Mouse (Mus musculus) embryonic facial prominence, embryonic 15.5 days (tissue): ENCODE results near the gene Pim1. TPM values are rescaled to one million over a fixed set of nuclear protein-coding genes. Genes with fewer than 3 reads are reported as not detected.
"Not testable (repeated sequence)": the region's sequence is repeated elsewhere in the genome, so short reads cannot be mapped to it uniquely, and the experiment has no call there.

ENCODE experiments used
- ATAC-seq: fragments of 200-750 bp; cut with Nextera tagmentation; 2 replicates; pipeline ENCODE4 v1.8.0; 2017; ENCODE audit warnings: low read depth, moderate TSS enrichment; ENCODE audit not compliant: insufficient number of reproducible peaks, low FRiP score, low TSS enrichment
- H3K27ac ChIP-seq: fragments of 300-500 bp; sonication (generic); replicated peaks from 2 replicates; pipeline ENCODE4 v1.5.1; 2015; ENCODE audit warnings: mild to moderate bottlenecking, inconsistent platforms
- H3K27me3 ChIP-seq: fragments of 300-500 bp; sonication (generic); 2 replicates; pipeline ENCODE4 v1.6.1; 2015; ENCODE audit warnings: inconsistent platforms
- H3K36me3 ChIP-seq: fragments of 300-500 bp; sonication (generic); 2 replicates; pipeline ENCODE4 v1.6.1; 2015; ENCODE audit warnings: mild to moderate bottlenecking, inconsistent platforms
- H3K4me1 ChIP-seq: fragments of 300-500 bp; sonication (generic); 2 replicates; pipeline ENCODE4 v1.6.1; 2015; ENCODE audit warnings: inconsistent platforms
- H3K4me2 ChIP-seq: fragments of 300-500 bp; sonication (generic); replicated peaks from 2 replicates; pipeline ENCODE4 v1.6.1; 2015; ENCODE audit warnings: mild to moderate bottlenecking, inconsistent platforms
- H3K4me3 ChIP-seq: fragments of 300-500 bp; sonication (generic); replicated peaks from 2 replicates; pipeline ENCODE4 v1.5.1; 2015; ENCODE audit warnings: mild to moderate bottlenecking, inconsistent platforms
- H3K9ac ChIP-seq: fragments of 300-500 bp; sonication (generic); 2 replicates; pipeline ENCODE4 v1.6.1; 2015; ENCODE audit warnings: inconsistent platforms
- H3K9me3 ChIP-seq: fragments of 300-500 bp; sonication (generic); replicated peaks from 2 replicates; pipeline ENCODE4 v1.6.1; 2016; ENCODE audit warnings: inconsistent platforms
- WGBS: fragments of 180-500 bp; shearing (Covaris S2); methylation state at CpG from one replicate; pipeline ENCODE4 v1.1.7; 2015; 5-methylcytosine and 5-hydroxymethylcytosine counted together
- polyA plus RNA-seq: library from polyadenylated mRNA; unstranded; fragments of >200 nt; fragmentation: Nextera tagmentation; extraction: Ambion mirVana; gene quantifications from 2 replicates; pipeline ENCODE4 v1.2.1, GENCODE M21; 2015

Pim1 gene
- polyA plus RNA-seq, 1 experiment from 2014 or later, result 17.8 TPM

DNA sequence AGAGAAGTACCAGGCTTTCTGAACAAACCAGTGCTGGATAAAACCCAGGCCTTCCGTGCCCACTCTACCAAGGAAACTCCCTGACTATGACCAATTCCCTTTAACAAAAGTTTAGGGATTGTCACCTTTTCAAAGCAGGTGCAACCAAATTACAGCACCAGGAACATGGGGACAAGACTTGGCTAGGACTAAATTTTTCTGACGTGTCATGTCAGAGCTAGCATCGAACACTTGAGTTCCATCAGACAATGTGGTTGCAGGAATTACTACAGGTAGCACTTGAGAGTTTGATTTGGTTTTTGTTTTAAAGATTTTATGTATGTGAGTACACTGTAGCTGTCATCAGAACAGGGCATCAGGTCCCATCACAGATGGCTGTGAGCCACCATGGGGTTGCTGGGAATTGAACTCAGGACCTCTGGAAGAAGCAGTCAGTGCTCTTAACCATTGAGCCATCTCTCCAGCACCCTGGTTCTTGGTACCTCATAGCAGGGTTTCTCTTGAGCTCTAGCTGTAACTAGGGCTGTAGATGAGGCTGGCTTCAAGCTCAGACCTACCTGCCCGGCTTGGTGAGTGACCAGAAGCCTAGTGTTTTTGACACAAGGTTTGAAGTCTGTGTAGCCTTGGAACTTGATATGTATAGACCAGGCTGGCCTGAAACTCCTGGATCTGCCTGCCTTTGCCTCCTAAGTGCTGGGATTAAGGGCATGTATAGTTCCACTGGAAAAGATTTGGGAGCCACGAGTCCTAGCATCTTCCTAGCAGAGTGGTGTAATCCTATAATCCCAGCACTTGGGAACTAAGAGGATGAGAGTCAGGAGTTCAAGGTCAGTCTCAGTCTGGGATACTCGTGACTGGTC is 5.9 kb downstream of the Pim1 start:
- Histone ChIP-seq H3K4me2 (no peak overlapping the region), H3K36me3 (peaks cover 13% of the 10 kb centered on the region), H3K9me3 (no peaks in the 10 kb centered on the region), H3K27me3 (no peaks in the 10 kb centered on the region), H3K4me3 (no peak overlapping the region), H3K9ac (no peak overlapping the region), H3K27ac (no peak overlapping the region), H3K4me1 (peaks cover 22% of the 10 kb centered on the region)
- 75% methylated on average over 6 of the region's 6 CpGs for WGBS
- no peak for ATAC-seq

DNA sequence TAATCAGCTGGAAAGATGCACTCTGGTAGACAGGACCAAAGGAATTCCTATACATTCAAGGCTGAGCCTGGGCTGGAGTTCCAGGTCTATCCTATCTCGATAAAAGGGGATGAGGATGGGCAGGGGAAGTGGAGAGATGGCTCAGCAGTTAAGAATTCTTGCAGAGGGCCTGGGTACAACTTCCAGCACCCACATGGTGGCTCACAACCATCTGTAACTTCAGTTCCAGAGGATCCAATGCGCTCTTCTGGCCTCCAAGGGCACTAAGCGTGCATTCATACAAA is 6.5 kb downstream of the Pim1 start:
- no peak overlapping the region for H3K27ac ChIP-seq
- H3K9ac ChIP-seq, result no peak overlapping the region
- H3K9me3 ChIP-seq, result no peaks in the 10 kb centered on the region
- WGBS, result 85% methylated on average over 3 of the region's 3 CpGs
- no peaks in the 10 kb centered on the region for H3K27me3 ChIP-seq
- H3K4me2 ChIP-seq, result no peak overlapping the region
- H3K4me3 ChIP-seq, result no peak overlapping the region
- no peak for ATAC-seq
- H3K4me1 ChIP-seq, result peaks cover 22% of the 10 kb centered on the region
- H3K36me3 ChIP-seq, result peaks cover 13% of the 10 kb centered on the region

- not testable (repeated sequence) for H3K9ac ChIP-seq, H3K9me3 ChIP-seq, H3K4me3 ChIP-seq, ATAC-seq, H3K27ac ChIP-seq, H3K27me3 ChIP-seq, H3K4me2 ChIP-seq
- peaks cover 22% of the 10 kb centered on the region for H3K4me1 ChIP-seq
- H3K36me3 ChIP-seq, result peaks cover 13% of the 10 kb centered on the region
- WGBS, result 59% methylated on average over 1 of the region's 1 CpGs
Measured at GRCm38 (mm10) chr17:29497481-29497880, 6.9 kb downstream of the Pim1 start.

DNA sequence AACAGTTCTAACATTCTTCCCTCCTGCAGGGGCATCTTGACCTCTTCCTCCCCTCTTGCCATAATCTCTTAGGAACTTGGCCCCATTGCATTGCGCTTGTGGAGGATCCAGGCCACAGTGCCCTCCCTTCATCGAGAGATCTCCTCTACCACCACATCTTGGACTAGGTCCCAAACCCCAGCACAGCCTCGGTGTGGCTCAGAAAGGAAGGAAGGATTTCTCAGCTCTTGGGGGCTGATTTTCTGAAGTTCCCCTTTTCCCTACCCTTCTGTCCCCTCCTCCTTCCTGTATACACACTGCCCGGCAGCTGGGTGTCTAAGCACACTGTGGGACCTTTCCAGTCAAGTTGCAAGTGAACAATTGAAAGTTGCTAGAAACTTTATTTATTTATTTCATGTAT is 7.5 kb downstream of the Pim1 start:
- 0 out of 2 replicates have a peak overlapping the region, but pooled peaks have one; percentile 39 for H3K27ac ChIP-seq
- ATAC-seq, result no peak
- H3K4me2 ChIP-seq, result no peak overlapping the region
- H3K27me3 ChIP-seq, result no peaks in the 10 kb centered on the region
- peaks cover 13% of the 10 kb centered on the region for H3K36me3 ChIP-seq
- H3K9ac ChIP-seq, result no peak overlapping the region
- WGBS, result 48% methylated on average over 4 of the region's 4 CpGs
- H3K4me3 ChIP-seq, result no peak overlapping the region
- H3K4me1 ChIP-seq, result peaks cover 21% of the 10 kb centered on the region
- no peaks in the 10 kb centered on the region for H3K9me3 ChIP-seq

DNA sequence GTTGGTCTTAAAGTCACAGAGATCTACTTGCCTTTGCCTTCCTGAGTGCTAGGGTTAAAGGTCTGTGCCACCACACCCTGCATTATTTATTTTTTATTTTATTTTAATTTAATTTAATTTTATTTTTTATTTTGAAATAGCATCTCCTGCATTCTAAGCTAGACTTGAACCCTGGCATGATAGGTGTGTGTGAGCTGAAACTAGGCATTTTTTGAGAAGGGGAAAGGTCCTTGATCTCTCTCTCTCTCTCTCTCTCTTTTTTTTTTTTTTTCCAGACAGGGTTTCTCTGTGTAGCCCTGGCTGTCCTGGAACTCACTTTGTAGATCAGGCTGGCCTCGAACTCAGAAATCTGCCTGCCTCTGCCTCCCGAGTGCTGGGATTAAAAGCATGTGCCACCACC is 8.4 kb downstream of the Pim1 start:
- H3K4me3 ChIP-seq, H3K9ac ChIP-seq, H3K36me3 ChIP-seq, H3K9me3 ChIP-seq, H3K27me3 ChIP-seq, ATAC-seq, H3K27ac ChIP-seq, H3K4me2 ChIP-seq: not testable (repeated sequence)
- 83% methylated on average over 2 of the region's 2 CpGs for WGBS
- peaks cover 17% of the 10 kb centered on the region for H3K4me1 ChIP-seq

DNA sequence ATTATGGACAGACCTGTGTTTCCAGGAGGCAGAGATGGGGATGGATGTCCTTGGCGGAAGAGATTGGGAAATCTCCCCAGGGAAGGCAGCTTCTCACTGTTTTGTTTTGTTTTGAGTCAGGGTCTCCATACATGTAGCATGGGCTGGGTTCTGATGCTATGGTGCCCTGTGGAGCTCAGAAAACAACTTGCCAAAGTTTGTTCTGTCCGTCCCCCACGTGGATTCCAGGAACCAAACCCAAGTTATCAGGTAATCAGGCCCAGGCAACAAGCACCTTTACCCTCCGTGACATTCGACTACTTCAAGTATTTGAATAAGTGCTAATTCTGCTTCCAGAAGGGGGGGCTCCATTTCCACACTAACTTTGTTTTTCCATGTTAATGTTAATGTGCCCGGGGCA is 9.0 kb downstream of the Pim1 start:
- no peak overlapping the region for H3K9ac ChIP-seq
- 68% methylated on average over 6 of the region's 6 CpGs for WGBS
- H3K9me3 ChIP-seq, result no peaks in the 10 kb centered on the region
- peaks cover 4% of the 10 kb centered on the region for H3K36me3 ChIP-seq
- no peak overlapping the region for H3K27ac ChIP-seq
- no peak overlapping the region for H3K4me3 ChIP-seq
- H3K27me3 ChIP-seq, result no peaks in the 10 kb centered on the region
- ATAC-seq, result no peak
- peaks cover 15% of the 10 kb centered on the region for H3K4me1 ChIP-seq
- no peak overlapping the region for H3K4me2 ChIP-seq

DNA sequence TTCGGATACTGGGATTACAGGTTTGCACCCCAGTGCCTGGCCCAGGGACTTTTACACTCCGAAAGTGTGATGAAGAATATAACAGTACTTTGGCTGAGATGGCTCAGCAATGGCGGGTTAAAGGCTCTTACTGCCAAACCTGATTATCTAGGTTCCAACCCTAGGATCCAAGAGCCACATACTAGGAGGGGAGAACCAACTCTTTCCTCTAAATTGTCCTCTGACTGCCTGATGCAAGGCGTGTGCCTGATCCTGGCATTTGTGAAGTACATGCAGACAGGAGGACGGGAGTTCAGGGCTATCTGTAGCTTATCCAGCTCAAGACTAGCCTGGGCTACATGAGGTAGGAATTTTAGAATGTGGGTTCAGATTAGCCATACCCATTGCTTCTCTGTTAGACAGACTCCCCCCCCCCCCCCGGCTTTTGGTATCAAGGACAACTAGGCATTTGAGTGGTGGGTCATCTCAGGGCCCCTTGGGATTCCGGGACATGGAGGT is 9.7 kb downstream of the Pim1 start:
- Histone ChIP-seq H3K36me3 (no peaks in the 10 kb centered on the region), H3K4me1 (peaks cover 12% of the 10 kb centered on the region; the same call in 1 of the 2 replicates), H3K4me3 (no peak overlapping the region), H3K27ac (no peak overlapping the region), H3K9ac (no peak overlapping the region), H3K4me2 (no peak overlapping the region), H3K9me3 (0 out of 2 replicates have a peak, but pooled peaks cover under 1% of the 10 kb centered on the region), H3K27me3 (no peaks in the 10 kb centered on the region)
- 0 out of 2 replicates have a peak, but pooled peaks have one; percentile 11 for ATAC-seq
- WGBS, result 64% methylated on average over 7 of the region's 7 CpGs

GRCm38 (mm10) chr17:29500802-29501469 is 10.4 kb downstream of the Pim1 start:
- H3K27ac ChIP-seq, result no peak overlapping the region
- H3K4me3 ChIP-seq, result no peak overlapping the region
- H3K9me3 ChIP-seq, result 0 out of 2 replicates have a peak, but pooled peaks cover 4% of the 10 kb centered on the region
- H3K36me3 ChIP-seq, result no peaks in the 10 kb centered on the region
- no peak for ATAC-seq
- WGBS, result 70% methylated on average over 17 of the region's 17 CpGs
- H3K4me2 ChIP-seq, result no peak overlapping the region
- H3K27me3 ChIP-seq, result no peaks in the 10 kb centered on the region
- peaks cover 12% of the 10 kb centered on the region; the same call in 1 of the 2 replicates for H3K4me1 ChIP-seq
- H3K9ac ChIP-seq, result no peak overlapping the region

- H3K9ac ChIP-seq, result no peak overlapping the region
- no peaks in the 10 kb centered on the region for H3K36me3 ChIP-seq
- no peak for ATAC-seq
- H3K4me3 ChIP-seq, result no peak overlapping the region
- 0 out of 2 replicates have a peak overlapping the region, but pooled peaks have one; percentile 22 for H3K27ac ChIP-seq
- 68% methylated on average over 7 of the region's 7 CpGs for WGBS
- H3K27me3 ChIP-seq, result no peaks in the 10 kb centered on the region
- 0 out of 2 replicates have a peak, but pooled peaks cover 4% of the 10 kb centered on the region for H3K9me3 ChIP-seq
- H3K4me2 ChIP-seq, result peak overlapping the region; percentile 46; the same call in 1 of the 2 replicates
- H3K4me1 ChIP-seq, result peaks cover 12% of the 10 kb centered on the region; the same call in 1 of the 2 replicates
Measured at GRCm38 (mm10) chr17:29502005-29502668, 11.6 kb downstream of the Pim1 start.

DNA sequence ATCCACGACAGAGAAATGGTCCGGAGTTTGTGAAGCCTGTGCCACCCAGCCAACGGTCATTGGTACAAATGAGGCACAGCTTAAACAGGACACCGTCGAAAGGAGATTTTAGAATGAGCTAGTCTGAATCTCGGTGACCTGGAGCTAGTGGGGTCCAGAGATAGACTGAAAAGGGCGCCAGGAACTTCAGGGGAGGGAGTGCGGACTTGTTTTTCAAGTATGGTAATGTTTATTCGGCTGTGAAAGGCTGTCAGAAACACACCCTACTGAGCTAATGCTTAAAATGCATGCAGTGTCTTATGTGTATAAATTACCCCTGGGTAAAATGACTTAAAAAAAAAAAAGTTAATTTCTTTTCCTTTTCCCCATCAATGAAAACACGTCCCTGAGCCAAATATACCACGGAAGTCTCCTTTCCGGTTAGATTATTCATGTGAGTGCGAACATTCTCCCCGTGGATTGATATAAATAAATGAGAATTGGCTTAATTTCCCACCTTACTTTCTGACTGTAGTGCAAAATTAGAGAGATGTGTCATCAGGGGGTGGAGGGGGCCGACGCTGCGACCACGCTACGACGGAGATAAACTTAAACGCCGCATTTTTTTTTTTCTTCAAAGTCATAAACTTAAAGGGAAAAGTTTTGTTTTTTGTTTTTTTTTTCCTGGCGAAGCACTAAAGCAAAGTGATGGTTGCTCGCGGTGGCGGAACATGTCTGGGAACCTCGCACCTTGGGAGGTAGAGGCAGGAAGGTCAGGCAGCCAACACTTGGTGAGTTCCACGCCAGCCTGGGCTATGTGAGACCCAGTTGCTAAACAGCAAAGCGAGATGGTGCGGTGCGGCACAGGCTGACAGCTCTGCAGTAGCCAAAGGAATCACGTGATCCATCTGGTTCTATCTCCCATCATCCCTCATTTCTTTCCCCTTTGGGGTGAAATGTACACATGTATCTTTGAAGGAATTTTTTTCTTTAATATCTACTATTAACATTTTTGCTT is 12.4 kb downstream of the Pim1 start:
- Histone ChIP-seq H3K27me3 (no peaks in the 10 kb centered on the region), H3K4me2 (peak overlapping the region; percentile 46), H3K4me1 (peaks cover 10% of the 10 kb centered on the region; the same call in 1 of the 2 replicates), H3K9ac (no peak overlapping the region), H3K36me3 (no peaks in the 10 kb centered on the region), H3K27ac (0 out of 2 replicates have a peak overlapping the region, but pooled peaks have one; percentile 34), H3K9me3 (0 out of 2 replicates have a peak, but pooled peaks cover 4% of the 10 kb centered on the region), H3K4me3 (peak overlapping the region; percentile 22)
- WGBS, result 14% methylated on average over 32 of the region's 32 CpGs
- no peak for ATAC-seq
